Mouse (Mus musculus): ENCODE results near the gene Ube2a. TPM values are rescaled to one million over a fixed set of nuclear protein-coding genes. Genes with fewer than 3 reads are reported as not detected.

Gene Ube2a
- polyA plus RNA-seq, 1 experiment from 2014 or later, result 104 TPM

- no peak for ATAC-seq (replicated peaks)
- Histone ChIP-seq H3K4me2 (no peak overlapping the region), H3K4me3 (no peak overlapping the region), H3K4me1 (no peaks in the 10 kb centered on the region), H3K9me3 (no peaks in the 10 kb centered on the region), H3K9ac (no peak overlapping the region), H3K27ac (no peak overlapping the region), H3K27me3 (replicated peaks) (no peaks in the 10 kb centered on the region), H3K36me3 (replicated peaks) (no peaks in the 10 kb centered on the region)
- 30% methylated on average over 5 of the region's 5 CpGs for WGBS
Measured at GRCm38 (mm10) chrX:36906539-36906938, 32.8 kb downstream of the Ube2a start.

- no peak overlapping the region for H3K27ac ChIP-seq
- no peak for ATAC-seq (replicated peaks)
- no peaks in the 10 kb centered on the region for H3K4me1 ChIP-seq
- H3K36me3 ChIP-seq (replicated peaks), result no peaks in the 10 kb centered on the region
- 47% methylated on average over 12 of the region's 12 CpGs for WGBS
- H3K4me3 ChIP-seq, result no peak overlapping the region
- H3K4me2 ChIP-seq, result no peak overlapping the region
- H3K27me3 ChIP-seq (replicated peaks), result no peaks in the 10 kb centered on the region
- H3K9me3 ChIP-seq, result no peaks in the 10 kb centered on the region
- H3K9ac ChIP-seq, result no peak overlapping the region
Measured at GRCm38 (mm10) chrX:36911343-36911742, 37.6 kb downstream of the Ube2a start.

GRCm38 (mm10) chrX:36917749-36918148 is 44.0 kb downstream of the Ube2a start:
- H3K36me3 ChIP-seq (replicated peaks), result 0 out of 2 replicates have a peak, but pooled peaks cover 2% of the 10 kb centered on the region
- H3K4me1 ChIP-seq, result no peaks in the 10 kb centered on the region
- no peak overlapping the region for H3K4me3 ChIP-seq
- H3K27me3 ChIP-seq (replicated peaks), result no peaks in the 10 kb centered on the region
- H3K4me2 ChIP-seq, result no peak overlapping the region
- H3K9me3 ChIP-seq, result no peaks in the 10 kb centered on the region
- no peak overlapping the region for H3K27ac ChIP-seq
- no peak for ATAC-seq (replicated peaks)
- no peak overlapping the region for H3K9ac ChIP-seq
- WGBS, result 88% methylated on average over 1 of the region's 1 CpGs

GRCm38 (mm10) chrX:36921346-36921745 is 47.6 kb downstream of the Ube2a start:
- H3K4me3 ChIP-seq, result no peak overlapping the region
- H3K9me3 ChIP-seq, result no peaks in the 10 kb centered on the region
- no peak for ATAC-seq (replicated peaks)
- no peak overlapping the region for H3K4me2 ChIP-seq
- H3K27ac ChIP-seq, result no peak overlapping the region
- H3K27me3 ChIP-seq (replicated peaks), result no peaks in the 10 kb centered on the region
- H3K4me1 ChIP-seq, result no peaks in the 10 kb centered on the region
- WGBS, result 89% methylated on average over 4 of the region's 4 CpGs
- no peak overlapping the region for H3K9ac ChIP-seq
- H3K36me3 ChIP-seq (replicated peaks), result 0 out of 2 replicates have a peak, but pooled peaks cover 2% of the 10 kb centered on the region

DNA sequence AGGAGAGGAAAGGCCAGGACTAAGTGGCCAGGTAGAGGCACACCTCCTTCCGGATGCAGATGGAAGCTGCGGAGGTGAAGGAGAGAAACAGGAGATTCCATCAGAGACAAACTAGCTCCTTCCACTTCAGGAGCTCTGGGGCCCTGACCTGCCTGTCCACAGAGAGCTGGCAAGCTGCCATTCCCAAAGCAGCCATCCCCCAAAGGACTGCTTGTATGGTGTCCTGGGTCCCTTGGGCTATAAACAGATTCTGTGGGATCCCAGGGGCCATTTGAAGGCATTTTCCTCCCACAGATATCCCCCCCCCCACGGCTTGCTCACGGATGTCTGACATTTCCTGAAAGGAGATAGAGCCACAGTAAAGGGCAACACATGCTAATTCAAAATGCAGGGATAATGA is 55.1 kb downstream of the Ube2a start:
- Histone ChIP-seq H3K4me2 (no peak overlapping the region), H3K4me1 (no peaks in the 10 kb centered on the region), H3K36me3 (replicated peaks) (no peaks in the 10 kb centered on the region), H3K4me3 (no peak overlapping the region), H3K9me3 (no peaks in the 10 kb centered on the region), H3K27me3 (replicated peaks) (no peaks in the 10 kb centered on the region), H3K9ac (no peak overlapping the region), H3K27ac (no peak overlapping the region)
- ATAC-seq (replicated peaks), result no peak
- 83% methylated on average over 4 of the region's 4 CpGs for WGBS

DNA sequence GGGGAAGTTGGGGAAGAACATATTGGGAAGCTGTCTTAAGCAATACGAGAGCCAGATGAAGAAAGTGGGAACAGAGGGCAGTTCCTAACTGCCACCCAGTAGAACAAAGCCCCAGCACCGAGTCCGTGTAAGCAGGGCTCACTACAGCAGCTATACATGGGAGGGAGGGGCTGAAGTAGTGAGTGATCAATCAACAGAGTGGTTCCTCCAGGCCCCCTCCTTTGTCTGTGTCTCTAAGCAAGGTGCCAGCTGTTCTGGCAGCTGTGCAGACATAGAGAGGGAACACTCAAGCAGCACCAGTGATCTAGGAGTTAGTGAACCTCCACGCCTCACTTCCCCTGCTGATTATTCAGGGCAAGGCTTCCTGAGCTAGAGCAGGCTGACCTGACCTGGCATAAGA is 56.0 kb downstream of the Ube2a start:
- H3K36me3 ChIP-seq (replicated peaks), result no peaks in the 10 kb centered on the region
- H3K9me3 ChIP-seq, result no peaks in the 10 kb centered on the region
- no peak overlapping the region for H3K4me3 ChIP-seq
- H3K27me3 ChIP-seq (replicated peaks), result no peaks in the 10 kb centered on the region
- 76% methylated on average over 4 of the region's 4 CpGs for WGBS
- H3K9ac ChIP-seq, result no peak overlapping the region
- no peak overlapping the region for H3K27ac ChIP-seq
- H3K4me1 ChIP-seq, result no peaks in the 10 kb centered on the region
- ATAC-seq (replicated peaks), result no peak
- H3K4me2 ChIP-seq, result no peak overlapping the region

DNA sequence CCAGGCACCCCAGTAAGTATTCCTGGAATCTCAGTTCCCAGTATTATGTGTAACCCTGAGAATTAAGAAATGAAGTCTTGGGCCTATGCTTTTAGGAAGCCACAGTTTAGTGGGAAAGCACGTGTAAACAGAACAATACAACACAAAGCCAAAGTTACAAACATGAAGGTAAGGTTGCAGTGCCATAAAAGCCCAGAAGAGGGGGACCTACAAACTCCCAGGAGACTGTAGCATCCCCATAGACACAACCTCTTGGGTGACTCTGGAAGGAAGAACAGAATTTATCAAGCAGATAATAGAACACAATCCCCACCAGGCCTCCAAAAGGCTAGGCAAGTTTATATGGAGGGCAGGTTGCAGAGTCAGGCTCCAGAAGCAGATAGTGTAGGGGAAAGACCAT is 56.9 kb downstream of the Ube2a start:
- Histone ChIP-seq H3K4me3 (no peak overlapping the region), H3K9me3 (no peaks in the 10 kb centered on the region), H3K27me3 (replicated peaks) (no peaks in the 10 kb centered on the region), H3K4me2 (no peak overlapping the region), H3K36me3 (replicated peaks) (no peaks in the 10 kb centered on the region), H3K27ac (no peak overlapping the region), H3K4me1 (no peaks in the 10 kb centered on the region), H3K9ac (no peak overlapping the region)
- no peak for ATAC-seq (replicated peaks)
- WGBS, result 32% methylated on average over 1 of the region's 1 CpGs

Other genes with a start within 250 kb of the Ube2a start
- gene Akap17b, start 228.5 kb upstream of the Ube2a start, polyA plus RNA-seq (2015; fragmentation: Nextera tagmentation; extraction: Ambion mirVana), result 6.0 and 6.1 TPM in 2 replicates
- gene Slc25a43, start 130.2 kb upstream of the Ube2a start, polyA plus RNA-seq (2015; fragmentation: Nextera tagmentation; extraction: Ambion mirVana), result 0.70 and 0.99 TPM in 2 replicates
- 441 and 470 TPM in 2 replicates for gene Slc25a5, start 78.2 kb upstream of the Ube2a start, polyA plus RNA-seq (2015; fragmentation: Nextera tagmentation; extraction: Ambion mirVana)
- gene C330007P06Rik, start 211 bp downstream of the Ube2a start, polyA plus RNA-seq (2015; fragmentation: Nextera tagmentation; extraction: Ambion mirVana), result 17.7 and 18.5 TPM in 2 replicates
- gene Nkrf, start 29.0 kb downstream of the Ube2a start, polyA plus RNA-seq (2015; fragmentation: Nextera tagmentation; extraction: Ambion mirVana), result 16.7 TPM in 2 replicates
- gene Sept6, start 117.9 kb downstream of the Ube2a start, polyA plus RNA-seq (2015; fragmentation: Nextera tagmentation; extraction: Ambion mirVana), result 76.1 and 77.6 TPM in 2 replicates
- not detected in 2 replicates for gene Sowahd, start 174.9 kb downstream of the Ube2a start, polyA plus RNA-seq (2015; fragmentation: Nextera tagmentation; extraction: Ambion mirVana)
- gene Rpl39, start 211.5 kb downstream of the Ube2a start, polyA plus RNA-seq (2015; fragmentation: Nextera tagmentation; extraction: Ambion mirVana), result 228 and 240 TPM in 2 replicates
- 33.0 and 36.2 TPM in 2 replicates for gene Upf3b, start 236.4 kb downstream of the Ube2a start, polyA plus RNA-seq (2015; fragmentation: Nextera tagmentation; extraction: Ambion mirVana)